Mouse (Mus musculus): ENCODE measurements around the gene Calm3. TPM values are rescaled to one million over a fixed set of nuclear protein-coding genes. Genes with fewer than 3 reads are reported as not detected.

The Calm3 gene
- polyA plus RNA-seq, 1 experiment, result 336 TPM

- Histone ChIP-seq H3ac (ENCODE audit: control insufficient read depth, insufficient read length) (no peak overlapping the region), H3K79me2 (ENCODE audit: control insufficient read depth, insufficient read depth) (no peaks in the 10 kb centered on the region), H3K36me3 (ENCODE audit: control insufficient read depth, insufficient read depth) (no peaks in the 10 kb centered on the region), H3K27me3 (ENCODE audit: control insufficient read depth, insufficient read depth, insufficient read length) (no peaks in the 10 kb centered on the region), H3K4me3 (no peak overlapping the region), H3K4me2 (ENCODE audit: low read depth) (no peak overlapping the region)
- TF ChIP-seq CEBPB (IDR thresholded peaks at IDR 0.05; ENCODE audit: insufficient read depth, poor library complexity, severe bottlenecking) (0 out of 2 replicates have a peak, but pooled peaks have one; percentile 7), USF1 (IDR thresholded peaks at IDR 0.05; ENCODE audit: low read depth) (no peak)
Observed at GRCm38 (mm10) chr7:16900526-16900925, 23.4 kb downstream of the Calm3 start.

DNA sequence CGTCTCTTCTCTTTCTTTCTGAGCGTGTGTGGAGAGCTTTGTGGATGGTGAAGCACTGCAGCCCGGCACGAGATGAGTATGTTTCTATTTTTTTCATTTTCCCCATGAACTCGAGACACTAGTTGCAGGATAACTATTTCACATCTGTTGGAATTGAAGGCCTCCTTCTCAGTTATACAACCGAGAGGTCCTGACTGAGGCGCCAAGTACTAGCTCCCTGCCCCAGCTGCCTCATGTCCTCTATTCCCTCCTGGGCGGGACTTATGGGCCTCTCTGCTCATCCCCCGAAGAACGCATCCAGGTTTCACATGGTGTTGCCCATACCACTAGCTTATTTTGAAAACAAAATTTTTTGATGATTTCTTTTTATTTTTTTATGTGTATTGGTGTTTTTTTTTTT is 28.4 kb downstream of the Calm3 start:
- TF ChIP-seq REST (IDR thresholded peaks at IDR 0.05; ENCODE audit: insufficient read depth, insufficient read length) (no peak), TCF12 (IDR thresholded peaks at IDR 0.05; ENCODE audit: insufficient read depth, poor library complexity, severe bottlenecking) (no peak), POLR2A (IDR thresholded peaks at IDR 0.05; ENCODE audit: insufficient read length, low read depth) (no peak), USF1 (IDR thresholded peaks at IDR 0.05; ENCODE audit: low read depth) (no peak), MYOD1 (IDR thresholded peaks at IDR 0.05; ENCODE audit: control insufficient read depth in 1 of 3, insufficient read length in 2 of 3, low read depth in 2 of 3) (no peak), POLR2AphosphoS2 (IDR thresholded peaks at IDR 0.05; ENCODE audit: insufficient read length, low read depth) (no peak)
- no peaks in the 10 kb centered on the region for H3K27me3 ChIP-seq (ENCODE audit: control insufficient read depth, insufficient read depth, insufficient read length)
- H3K4me2 ChIP-seq (ENCODE audit: low read depth), result peak overlapping the region; percentile 62
- no peak overlapping the region for H3K4me3 ChIP-seq
- H3K36me3 ChIP-seq (ENCODE audit: control insufficient read depth, insufficient read depth), result no peaks in the 10 kb centered on the region
- no peak overlapping the region for H3ac ChIP-seq (ENCODE audit: control insufficient read depth, insufficient read length)
- no peaks in the 10 kb centered on the region for H3K79me2 ChIP-seq (ENCODE audit: control insufficient read depth, insufficient read depth)

DNA sequence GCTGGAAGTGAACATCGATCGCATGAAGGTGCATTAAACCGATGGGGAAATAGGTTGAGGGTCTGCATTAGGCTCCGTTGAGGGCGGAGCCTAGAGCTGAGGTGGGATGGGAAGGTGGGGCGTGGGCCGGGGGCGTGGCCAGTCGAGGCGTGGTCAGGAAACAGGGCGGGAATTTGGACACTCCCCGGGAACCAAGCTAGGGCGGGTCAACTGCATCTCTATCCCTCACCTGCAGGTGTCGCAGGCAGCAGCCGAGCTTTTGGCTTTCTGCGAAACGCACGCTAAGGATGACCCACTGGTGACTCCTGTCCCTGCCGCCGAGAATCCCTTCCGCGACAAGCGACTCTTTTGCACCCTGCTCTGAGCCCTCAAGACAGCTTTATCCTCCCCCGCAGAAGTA is 28.9 kb downstream of the Calm3 start:
- Histone ChIP-seq H3K4me2 (ENCODE audit: low read depth) (peak overlapping the region; percentile 62), H3K36me3 (ENCODE audit: control insufficient read depth, insufficient read depth) (no peaks in the 10 kb centered on the region), H3K27me3 (ENCODE audit: control insufficient read depth, insufficient read depth, insufficient read length) (no peaks in the 10 kb centered on the region), H3K79me2 (ENCODE audit: control insufficient read depth, insufficient read depth) (no peaks in the 10 kb centered on the region), H3K4me3 (no peak overlapping the region), H3ac (ENCODE audit: control insufficient read depth, insufficient read length) (no peak overlapping the region)
- peak; percentile 22 for TF ChIP-seq POLR2AphosphoS2 (IDR thresholded peaks at IDR 0.05; ENCODE audit: insufficient read length, low read depth)
- TF ChIP-seq MYOD1 (IDR thresholded peaks at IDR 0.05; ENCODE audit: control insufficient read depth in 1 of 3, insufficient read length in 2 of 3, low read depth in 2 of 3), result peak in 1 of 3 experiments; percentile 4
- TF ChIP-seq POLR2A (IDR thresholded peaks at IDR 0.05; ENCODE audit: insufficient read length, low read depth), result no peak
- no peak for TF ChIP-seq TCF3 (IDR thresholded peaks at IDR 0.05; ENCODE audit: insufficient read length, low read depth)
- no peak for TF ChIP-seq E2F4 (IDR thresholded peaks at IDR 0.05; ENCODE audit: insufficient read depth)

- no peaks in the 10 kb centered on the region for H3K27me3 ChIP-seq (ENCODE audit: control insufficient read depth, insufficient read depth, insufficient read length)
- H3K4me2 ChIP-seq (ENCODE audit: low read depth), result no peak overlapping the region
- H3K36me3 ChIP-seq (ENCODE audit: control insufficient read depth, insufficient read depth), result no peaks in the 10 kb centered on the region
- TF ChIP-seq MAX (IDR thresholded peaks at IDR 0.05; ENCODE audit: low read depth), result no peak
- no peak for TF ChIP-seq MYOD1 (IDR thresholded peaks at IDR 0.05; ENCODE audit: control insufficient read depth in 1 of 3, insufficient read length in 2 of 3, low read depth in 2 of 3)
- TF ChIP-seq POLR2AphosphoS2 (IDR thresholded peaks at IDR 0.05; ENCODE audit: insufficient read length, low read depth), result no peak
- TF ChIP-seq SRF (IDR thresholded peaks at IDR 0.05; ENCODE audit: control insufficient read depth, insufficient read length, low read depth), result no peak
- TF ChIP-seq MYOG (IDR thresholded peaks at IDR 0.05; ENCODE audit: control insufficient read depth in 1 of 3, insufficient read depth in 1 of 3, insufficient read length in 2 of 3, low read depth in 2 of 3), result no peak
- TF ChIP-seq E2F4 (IDR thresholded peaks at IDR 0.05; ENCODE audit: insufficient read depth), result no peak
- TF ChIP-seq TCF3 (IDR thresholded peaks at IDR 0.05; ENCODE audit: insufficient read length, low read depth), result no peak
- no peak for TF ChIP-seq POLR2A (IDR thresholded peaks at IDR 0.05; ENCODE audit: insufficient read length, low read depth)
- no peak for TF ChIP-seq TCF12 (IDR thresholded peaks at IDR 0.05; ENCODE audit: insufficient read depth, poor library complexity, severe bottlenecking)
- no peak for TF ChIP-seq CEBPB (IDR thresholded peaks at IDR 0.05; ENCODE audit: insufficient read depth, poor library complexity, severe bottlenecking)
- no peak for TF ChIP-seq REST (IDR thresholded peaks at IDR 0.05; ENCODE audit: insufficient read depth, insufficient read length)
- no peak for TF ChIP-seq USF1 (IDR thresholded peaks at IDR 0.05; ENCODE audit: low read depth)
- H3K4me3 ChIP-seq, result no peak overlapping the region
- no peaks in the 10 kb centered on the region for H3K79me2 ChIP-seq (ENCODE audit: control insufficient read depth, insufficient read depth)
- no peak overlapping the region for H3ac ChIP-seq (ENCODE audit: control insufficient read depth, insufficient read length)
Observed at GRCm38 (mm10) chr7:16894279-16894678, 29.6 kb downstream of the Calm3 start.

GRCm38 (mm10) chr7:16893612-16894011 is 30.3 kb downstream of the Calm3 start:
- Histone ChIP-seq H3K4me3 (no peak overlapping the region), H3K36me3 (ENCODE audit: control insufficient read depth, insufficient read depth) (no peaks in the 10 kb centered on the region), H3ac (ENCODE audit: control insufficient read depth, insufficient read length) (no peak overlapping the region), H3K27me3 (ENCODE audit: control insufficient read depth, insufficient read depth, insufficient read length) (no peaks in the 10 kb centered on the region), H3K79me2 (ENCODE audit: control insufficient read depth, insufficient read depth) (no peaks in the 10 kb centered on the region), H3K4me2 (ENCODE audit: low read depth) (no peak overlapping the region)
- no peak for TF ChIP-seq E2F4 (IDR thresholded peaks at IDR 0.05; ENCODE audit: insufficient read depth)
- TF ChIP-seq POLR2A (IDR thresholded peaks at IDR 0.05; ENCODE audit: insufficient read length, low read depth), result no peak
- TF ChIP-seq SRF (IDR thresholded peaks at IDR 0.05; ENCODE audit: control insufficient read depth, insufficient read length, low read depth), result no peak
- no peak for TF ChIP-seq MYOD1 (IDR thresholded peaks at IDR 0.05; ENCODE audit: control insufficient read depth in 1 of 3, insufficient read length in 2 of 3, low read depth in 2 of 3)
- TF ChIP-seq USF1 (IDR thresholded peaks at IDR 0.05; ENCODE audit: low read depth), result no peak

DNA sequence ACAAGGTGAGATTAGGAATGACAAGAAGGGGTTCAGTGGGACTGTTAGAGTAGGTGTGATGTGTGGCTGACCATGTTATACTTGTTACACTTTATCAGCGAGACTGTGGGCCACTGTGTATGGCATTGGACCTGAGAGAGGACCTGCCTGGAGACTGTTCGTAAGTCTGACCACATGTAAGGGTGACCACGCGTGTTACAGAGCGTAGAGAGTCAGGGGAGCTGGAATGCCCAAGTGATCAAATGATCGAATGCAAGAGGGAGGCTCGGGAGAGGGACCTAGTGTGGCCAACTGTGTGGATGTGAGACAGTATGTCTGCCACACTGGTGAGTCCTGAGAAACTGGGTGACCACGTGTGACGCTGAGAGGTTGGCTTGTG is 31.6 kb downstream of the Calm3 start:
- H3K36me3 ChIP-seq (ENCODE audit: control insufficient read depth, insufficient read depth), result no peaks in the 10 kb centered on the region
- TF ChIP-seq POLR2A (IDR thresholded peaks at IDR 0.05; ENCODE audit: insufficient read length, low read depth) (no peak), MAX (IDR thresholded peaks at IDR 0.05; ENCODE audit: low read depth) (no peak), TCF12 (IDR thresholded peaks at IDR 0.05; ENCODE audit: insufficient read depth, poor library complexity, severe bottlenecking) (no peak), SRF (IDR thresholded peaks at IDR 0.05; ENCODE audit: control insufficient read depth, insufficient read length, low read depth) (no peak), E2F4 (IDR thresholded peaks at IDR 0.05; ENCODE audit: insufficient read depth) (no peak), MYOD1 (IDR thresholded peaks at IDR 0.05; ENCODE audit: control insufficient read depth in 1 of 3, insufficient read length in 2 of 3, low read depth in 2 of 3) (no peak), CEBPB (IDR thresholded peaks at IDR 0.05; ENCODE audit: insufficient read depth, poor library complexity, severe bottlenecking) (no peak), TCF3 (IDR thresholded peaks at IDR 0.05; ENCODE audit: insufficient read length, low read depth) (no peak), MYOG (IDR thresholded peaks at IDR 0.05; ENCODE audit: control insufficient read depth in 1 of 3, insufficient read depth in 1 of 3, insufficient read length in 2 of 3, low read depth in 2 of 3) (no peak), REST (IDR thresholded peaks at IDR 0.05; ENCODE audit: insufficient read depth, insufficient read length) (no peak), POLR2AphosphoS2 (IDR thresholded peaks at IDR 0.05; ENCODE audit: insufficient read length, low read depth) (no peak), USF1 (IDR thresholded peaks at IDR 0.05; ENCODE audit: low read depth) (no peak)
- H3K79me2 ChIP-seq (ENCODE audit: control insufficient read depth, insufficient read depth), result no peaks in the 10 kb centered on the region
- H3K27me3 ChIP-seq (ENCODE audit: control insufficient read depth, insufficient read depth, insufficient read length), result no peaks in the 10 kb centered on the region
- no peak overlapping the region for H3ac ChIP-seq (ENCODE audit: control insufficient read depth, insufficient read length)
- peak overlapping the region; percentile 90 for H3K4me2 ChIP-seq (ENCODE audit: low read depth)
- peak overlapping the region; percentile 21 for H3K4me3 ChIP-seq
